Comparison of ENCODE assay signal across 8 mouse cellular contexts in the genomic region with DNA sequence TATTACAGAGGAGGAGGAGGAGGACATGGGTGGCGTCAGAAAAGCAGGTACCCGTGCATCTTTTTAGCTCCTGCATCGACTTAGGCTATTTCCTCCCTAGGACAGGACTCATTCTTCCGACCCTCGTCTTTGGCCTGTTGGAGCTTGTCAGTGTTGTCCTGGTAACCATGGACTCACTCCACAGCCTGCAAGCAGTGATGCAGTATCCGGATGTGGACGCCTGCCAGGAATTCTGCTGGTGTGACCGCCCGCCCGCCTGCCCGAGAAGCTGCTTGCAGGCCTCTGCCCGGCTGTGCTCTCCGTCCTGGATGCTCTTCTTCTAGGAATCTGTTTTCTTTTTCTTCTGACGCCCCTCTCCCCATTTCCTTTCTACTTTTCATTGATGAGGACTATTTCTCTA. TPM values are rescaled to one million over a fixed set of nuclear protein-coding genes. Genes with fewer than 3 reads are reported as not detected.
DNase-seq lines count a peak whose midpoint lies in the region; ATAC-seq lines count a peak whose summit lies in the region.
"Had no signal": no experiment of that assay in that cellular context is flagged by ENCODE, and none has a peak within 500 bp of the region (broad histone marks: within the 10 kb centered on the region; RNA-seq: fewer than 3 reads in every experiment).

No protein-coding gene starts in this region.

- no peak overlapping the region for H3K27ac ChIP-seq in embryonic facial prominence, embryonic 11.5 days (replicated peaks; ENCODE audit: low read depth, low read length)

- H3K4me2 ChIP-seq in embryonic facial prominence, embryonic 11.5 days (ENCODE audit: low read depth, low read length), result no peak overlapping the region

- H3K4me3 ChIP-seq in embryonic facial prominence, embryonic 11.5 days (ENCODE audit: low read depth, low read length), result no peak overlapping the region

- H3K4me1 ChIP-seq in embryonic facial prominence, embryonic 11.5 days (ENCODE audit: control insufficient read depth, insufficient read depth, low read length), result no peaks in the 10 kb centered on the region

- WGBS in embryonic facial prominence, embryonic 11.5 days, result 81% methylated on average over 14 of the region's 14 CpGs

- H3K9me3 ChIP-seq in embryonic facial prominence, embryonic 11.5 days (replicated peaks; ENCODE audit: control insufficient read depth, low read length), result no peaks in the 10 kb centered on the region

- DNase-seq in urinary bladder, postnatal 14 days (ENCODE audit: low spot score), result peak; percentile 78
- DNase-seq in urinary bladder, postnatal 10 days (ENCODE audit: low spot score), result no peak
- peak; percentile 9 for DNase-seq in embryonic facial prominence, embryonic 11.5 days (ENCODE audit: low spot score)
- peak; percentile 35 for DNase-seq in heart, postnatal 25 days (ENCODE audit: low spot score)
- peak; percentile 56 to 65 for DNase-seq in layer of hippocampus, postnatal 36 days
- peak; percentile 32 for DNase-seq in ovary, postnatal 14 days (ENCODE audit: low spot score)
- no peak for DNase-seq in thymus, postnatal 10 days (ENCODE audit: low spot score in 2 of 2)

- no peaks in the 10 kb centered on the region for H3K27me3 ChIP-seq in embryonic facial prominence, embryonic 11.5 days (ENCODE audit: control insufficient read depth, insufficient read depth, low read length)

- no peak for ATAC-seq in embryonic facial prominence, embryonic 11.5 days (replicated peaks; ENCODE audit: insufficient number of reproducible peaks, low FRiP score, low TSS enrichment, low read depth)

- intact Hi-C loops in heart, postnatal 25 days (cut with DNase I), result no loop called here

- H3K36me3 ChIP-seq in embryonic facial prominence, embryonic 11.5 days (replicated peaks; ENCODE audit: control insufficient read depth, insufficient read depth, low read depth, low read length), result peaks cover 3% of the 10 kb centered on the region

- H3K9ac ChIP-seq in embryonic facial prominence, embryonic 11.5 days (replicated peaks; ENCODE audit: low read length), result no peak overlapping the region

RNA-seq across cellular contexts. Expression of gene Syt16, which starts 14.9 kb away (rescaled TPM):
- polyA plus RNA-seq in embryonic facial prominence, embryonic 11.5 days (2014; fragmentation: Nextera tagmentation; extraction: Ambion mirVana), result 5.2 and 7.0 TPM in 2 replicates
- total RNA-seq in heart, postnatal 25 days (2021), result not detected
- 10 to 100 TPM; 54.1 to 57.5 TPM for total RNA-seq in layer of hippocampus, postnatal 36 days (2021)

RNA-seq across cellular contexts. Expression of gene Snapc1, which starts 18.3 kb away (rescaled TPM):
- 20.5 and 23.8 TPM in 2 replicates for polyA plus RNA-seq in embryonic facial prominence, embryonic 11.5 days (2014; fragmentation: Nextera tagmentation; extraction: Ambion mirVana)
- 10 to 100 TPM in 1 of 2 experiments, 1 to 10 TPM in 1; 9.9 to 11.4 TPM for total RNA-seq in heart, postnatal 25 days (2021)
- total RNA-seq in layer of hippocampus, postnatal 36 days (2021), result 10 to 100 TPM; 37.3 to 39.2 TPM

RNA-seq across cellular contexts. Expression of gene Gm49321, which starts 45.1 kb away (rescaled TPM):
- 14.8 and 15.0 TPM in 2 replicates for polyA plus RNA-seq in embryonic facial prominence, embryonic 11.5 days (2014; fragmentation: Nextera tagmentation; extraction: Ambion mirVana)
- total RNA-seq in heart, postnatal 25 days (2021), result 1 to 10 TPM; 6.7 to 7.2 TPM
- total RNA-seq in layer of hippocampus, postnatal 36 days (2021), result 10 to 100 TPM; 12.0 to 17.6 TPM
- polyA plus RNA-seq: large intestine, adult 2 months had no signal

Comparison
In these comparisons a context has a peak if more than half of its experiments do, and no peak if none do; other contexts are left out.
1. DNase-seq: peak in urinary bladder, postnatal 14 days (single experiment), embryonic facial prominence, embryonic 11.5 days (single experiment), heart, postnatal 25 days (single experiment), layer of hippocampus, postnatal 36 days (2 of 2) and ovary, postnatal 14 days (single experiment); none in urinary bladder, postnatal 10 days (single experiment) and thymus, postnatal 10 days (0 of 2).
2. RNA of gene Syt16, which starts 14.9 kb away (total RNA-seq): 54.1 to 57.5 TPM in layer of hippocampus, postnatal 36 days; not detected in heart, postnatal 25 days; every median in the first group is over 10 times any median in the second.